Mouse (Mus musculus) kidney, adult 2 months (tissue): ENCODE measurements around the gene Samd1.

Experiments used
- CTCF ChIP-seq: fragments of 200-500 bp; conservative IDR thresholded peaks from 2 replicates; pipeline ENCODE4 v1.5.1; 2011; ENCODE audit warnings: low read depth, mild to moderate bottlenecking, control low read depth, low read length, moderate library complexity, mixed read lengths; ENCODE audit not compliant: insufficient read depth, insufficient read length
- POLR2A ChIP-seq: fragments of 200-500 bp; IDR thresholded peaks from one replicate; pipeline ENCODE4 v1.6.1; 2011; ENCODE audit warnings: low read depth, low read length, control low read depth

DNA sequence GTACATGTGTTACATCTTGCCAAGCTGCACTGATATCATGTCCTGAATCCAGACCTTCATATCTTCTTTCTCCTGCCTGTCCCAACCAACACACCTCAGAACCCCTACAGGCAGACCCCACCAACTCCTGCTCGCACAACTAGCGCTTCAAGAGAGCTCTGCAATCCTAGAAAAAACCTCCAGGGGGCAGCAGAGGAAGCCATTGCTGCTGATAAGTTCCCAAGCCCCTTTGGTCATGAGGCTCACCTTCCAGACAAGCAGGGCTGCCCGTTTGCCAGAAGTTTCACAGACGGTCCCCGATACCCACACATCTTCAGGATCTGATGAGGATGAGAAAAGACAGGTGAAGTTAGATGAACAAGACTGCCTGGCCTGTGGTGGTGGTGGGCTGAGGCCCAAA is 41.6 kb downstream of the Samd1 start:
- TF ChIP-seq POLR2A (no peak), CTCF (peak; percentile 78)
